Mouse (Mus musculus) CH12.LX (cell line): ENCODE results near the gene Creb1. TPM values are rescaled to one million over a fixed set of nuclear protein-coding genes. Genes with fewer than 3 reads are reported as not detected.

Source experiments
- DNase-seq: peaks from one replicate; pipeline ENCODE4 v3.0.0-alpha.2; 2013; ENCODE audit errors: extremely low read depth
- H3K27ac ChIP-seq: 2 replicates; pipeline ENCODE4 v1.5.1; 2012; ENCODE audit warnings: low read depth, mild to moderate bottlenecking, control low read depth, moderate library complexity; ENCODE audit not compliant: insufficient read depth
- H3K27me3 ChIP-seq: replicated peaks from 2 replicates; pipeline ENCODE3; 2012; ENCODE audit warnings: inconsistent platforms
- H3K36me3 ChIP-seq, 2 experiments: replicated peaks in 1 of 2; 2 replicates each; pipeline versions ENCODE3 to v1.6.1; 2012; ENCODE audit warnings: inconsistent platforms in 1 of 2, low read length in 1 of 2, mild to moderate bottlenecking in 1 of 2, mixed read lengths in 1 of 2, moderate library complexity in 1 of 2; ENCODE audit not compliant: control insufficient read depth in 1 of 2, insufficient read depth in 1 of 2
- H3K4me1 ChIP-seq, 2 experiments: 2 replicates each; pipeline ENCODE4 v1.6.1; 2012; ENCODE audit warnings: inconsistent platforms in 1 of 2, moderate library complexity in 1 of 2; ENCODE audit not compliant: insufficient read depth in 2 of 2, control insufficient read depth in 1 of 2
- H3K4me2 ChIP-seq: 2 replicates; pipeline ENCODE4 v1.6.1; 2012; ENCODE audit warnings: low read depth, mild to moderate bottlenecking, control low read depth; ENCODE audit not compliant: poor library complexity, insufficient read depth, severe bottlenecking
- H3K4me3 ChIP-seq, 3 experiments: fragments of 150-350 bp in 1 of 3; sonication (generic) in 1 of 3; replicated peaks in 1 of 3; 2 replicates each; pipeline versions ENCODE3 to v1.5.1; 2011 to 2012; ENCODE audit warnings: low read depth in 2 of 3, low read length in 2 of 3, mild to moderate bottlenecking in 2 of 3, moderate library complexity in 2 of 3, control low read depth in 1 of 3, improper control_type of control experiment in 1 of 3, inconsistent platforms in 1 of 3, mixed read lengths in 1 of 3; ENCODE audit not compliant: poor library complexity in 1 of 3
- H3K79me2 ChIP-seq: replicated peaks from 2 replicates; pipeline ENCODE4 v1.6.1; 2012; ENCODE audit warnings: mild to moderate bottlenecking, moderate library complexity; ENCODE audit not compliant: control insufficient read depth, poor library complexity, insufficient read depth, severe bottlenecking; ENCODE audit errors: extremely low read depth
- H3K9ac ChIP-seq: 2 replicates; pipeline ENCODE4 v1.6.1; 2012; ENCODE audit warnings: low read depth, mild to moderate bottlenecking, control low read depth, moderate library complexity; ENCODE audit not compliant: insufficient read depth
- H3K9me3 ChIP-seq: replicated peaks from 2 replicates; pipeline ENCODE3; 2012; ENCODE audit warnings: low read length, inconsistent platforms, mixed read lengths
- BHLHE40 ChIP-seq: IDR thresholded peaks from 2 replicates; pipeline ENCODE4 v1.6.1; 2011; ENCODE audit warnings: mild to moderate bottlenecking, low read depth, low read length, improper control_type of control experiment
- CHD2 ChIP-seq: IDR thresholded peaks from 2 replicates; pipeline ENCODE4 v1.6.1; 2011; ENCODE audit warnings: low read length, improper control_type of control experiment
- E2F4 ChIP-seq: IDR thresholded peaks from 2 replicates; pipeline ENCODE4 v1.6.1; 2011; ENCODE audit warnings: low read depth, low read length, improper control_type of control experiment; ENCODE audit not compliant: insufficient replicate concordance
- ELF1 ChIP-seq: IDR thresholded peaks from 2 replicates; pipeline ENCODE4 v1.6.1; 2014; ENCODE audit warnings: low read depth, mild to moderate bottlenecking, inconsistent platforms, low read length, improper control_type of control experiment
- EP300 ChIP-seq: IDR thresholded peaks from 2 replicates; pipeline ENCODE4 v1.6.1; 2011; ENCODE audit warnings: low read length, improper control_type of control experiment
- GABPA ChIP-seq: IDR thresholded peaks from 2 replicates; pipeline ENCODE4 v1.6.1; 2012; ENCODE audit warnings: low read depth, low read length, improper control_type of control experiment, inconsistent platforms; ENCODE audit not compliant: insufficient replicate concordance
- HCFC1 ChIP-seq: IDR thresholded peaks from 2 replicates; pipeline ENCODE4 v1.6.1; 2012; ENCODE audit warnings: low read depth, mild to moderate bottlenecking, inconsistent platforms, low read length, improper control_type of control experiment
- IRF4 ChIP-seq: IDR thresholded peaks from 2 replicates; pipeline ENCODE4 v1.6.1; 2014; ENCODE audit warnings: low read depth, mild to moderate bottlenecking, inconsistent platforms, low read length, improper control_type of control experiment
- JUND ChIP-seq: conservative IDR thresholded peaks from 2 replicates; pipeline ENCODE4 v1.6.1; 2011; ENCODE audit warnings: low read depth, low read length, improper control_type of control experiment
- MAFK ChIP-seq: IDR thresholded peaks from 2 replicates; pipeline ENCODE4 v1.6.1; 2011; ENCODE audit warnings: low read length, improper control_type of control experiment; ENCODE audit not compliant: insufficient replicate concordance
- MAX ChIP-seq: IDR thresholded peaks from 2 replicates; pipeline ENCODE4 v1.6.1; 2011; ENCODE audit warnings: low read length, improper control_type of control experiment
- MEF2A ChIP-seq: IDR thresholded peaks from 2 replicates; pipeline ENCODE4 v1.6.1; 2014; ENCODE audit warnings: low read depth, mild to moderate bottlenecking, inconsistent platforms, low read length, improper control_type of control experiment, borderline replicate concordance
- MXI1 ChIP-seq: IDR thresholded peaks from 2 replicates; pipeline ENCODE4 v1.6.1; 2011; ENCODE audit warnings: mild to moderate bottlenecking, low read depth, low read length, improper control_type of control experiment
- NELFE ChIP-seq: IDR thresholded peaks from 2 replicates; pipeline ENCODE4 v1.6.1; 2011; ENCODE audit warnings: low read depth, low read length, improper control_type of control experiment
- NRF1 ChIP-seq: IDR thresholded peaks from 2 replicates; pipeline ENCODE4 v1.6.1; 2014; ENCODE audit warnings: low read depth, mild to moderate bottlenecking, inconsistent platforms, low read length, improper control_type of control experiment, moderate library complexity
- PAX5 ChIP-seq: IDR thresholded peaks from 2 replicates; pipeline ENCODE4 v1.6.1; 2012; ENCODE audit warnings: low read length, inconsistent platforms, mixed read lengths
- POLR2AphosphoS2 ChIP-seq: IDR thresholded peaks from 2 replicates; pipeline ENCODE4 v1.6.1; 2011; ENCODE audit warnings: low read depth, low read length, improper control_type of control experiment
- SIN3A ChIP-seq: IDR thresholded peaks from 2 replicates; pipeline ENCODE4 v1.6.1; 2012; ENCODE audit warnings: low read length, improper control_type of control experiment, inconsistent platforms
- SMC3 ChIP-seq: IDR thresholded peaks from 2 replicates; pipeline ENCODE4 v1.6.1; 2011; ENCODE audit warnings: low read depth, low read length, improper control_type of control experiment
- TBP ChIP-seq: conservative IDR thresholded peaks from 2 replicates; pipeline ENCODE4 v1.6.1; 2011; ENCODE audit warnings: low read depth, low read length, improper control_type of control experiment
- TCF12 ChIP-seq: IDR thresholded peaks from 2 replicates; pipeline ENCODE4 v1.6.1; 2014; ENCODE audit warnings: low read depth, mild to moderate bottlenecking, inconsistent platforms, low read length, improper control_type of control experiment
- UBTF ChIP-seq: IDR thresholded peaks from 2 replicates; pipeline ENCODE4 v1.6.1; 2012; ENCODE audit warnings: low read depth, mild to moderate bottlenecking, inconsistent platforms, low read length, improper control_type of control experiment, moderate library complexity
- USF1 ChIP-seq: IDR thresholded peaks from 2 replicates; pipeline ENCODE4 v1.6.1; 2014; ENCODE audit warnings: low read depth, mild to moderate bottlenecking, inconsistent platforms, low read length, improper control_type of control experiment
- ZC3H11A ChIP-seq: IDR thresholded peaks from 2 replicates; pipeline ENCODE4 v1.6.1; 2012; ENCODE audit warnings: low read depth, mild to moderate bottlenecking, inconsistent platforms, low read length, improper control_type of control experiment
- ZKSCAN1 ChIP-seq: IDR thresholded peaks from 2 replicates; pipeline ENCODE4 v1.6.1; 2012; ENCODE audit warnings: low read depth, inconsistent platforms, low read length, improper control_type of control experiment, borderline replicate concordance
- ZNF384 ChIP-seq: IDR thresholded peaks from 2 replicates; pipeline ENCODE4 v1.6.1; 2012; ENCODE audit warnings: low read depth, low read length, improper control_type of control experiment, inconsistent platforms
- dilution Hi-C: fragments of 300-500 bp; cut with MboI; formaldehyde crosslinking; loops from 2 replicates; pipeline ENCODE4 v1.14.3; 2020; ENCODE audit warnings: low sequenced_read_pairs; ENCODE audit not compliant: extremely low pct_unique_long_range_greater_than_20kb, extremely low pct_ligation_motif_present
- in situ Hi-C: fragments of 300-500 bp; cut with MboI; formaldehyde crosslinking; loops from 3 replicates; pipeline ENCODE4 v1.14.3; 2019; ENCODE audit warnings: low sequenced_read_pairs, low pct_ligation_motif_present, low pct_unique_long_range_greater_than_20kb, mixed read lengths
- polyA plus RNA-seq: library from polyadenylated mRNA; unstranded; fragments of >175 nt; gene quantifications from 2 replicates; pipeline ENCODE4 v1.2.1, GENCODE M21; 2012; ENCODE audit warnings: low read depth; ENCODE audit not compliant: insufficient read length
- total RNA-seq, 2 experiments: library from RNA; depleted of rRNA; stranded (reverse); fragments of 300-350 nt in 1 of 2; fragments of >200 nt in 1 of 2; gene quantifications; 2 replicates each; pipeline ENCODE4 v1.2.3; 2012 to 2014

Creb1 gene
- total and polyA plus RNA-seq, 3 experiments, result 21.0 to 42.8 (median 24.2) TPM

GRCm38 (mm10) chr1:64519345-64519744 is 13.1 kb upstream of the Creb1 start:
- DNase-seq, result no peak
- no peak overlapping the region for H3K4me3 ChIP-seq
- no peak overlapping the region for H3K9ac ChIP-seq
- dilution Hi-C loops, result no loop called here
- H3K4me1 ChIP-seq, result peaks cover 2 to 9% of the 10 kb centered on the region in 2 experiments; a peak in 2 of 4 replicates
- TF ChIP-seq EP300 (no peak), SIN3A (no peak), TBP (no peak), MAFK (no peak), SMC3 (no peak), MXI1 (no peak), PAX5 (no peak), ZC3H11A (no peak), MEF2A (no peak), E2F4 (no peak)
- no peaks in the 10 kb centered on the region for H3K36me3 ChIP-seq
- no peaks in the 10 kb centered on the region for H3K79me2 ChIP-seq
- in situ Hi-C loops, result no loop called here
- H3K4me2 ChIP-seq, result no peak overlapping the region
- no peaks in the 10 kb centered on the region for H3K9me3 ChIP-seq
- no peaks in the 10 kb centered on the region for H3K27me3 ChIP-seq
- no peak overlapping the region for H3K27ac ChIP-seq

GRCm38 (mm10) chr1:64519901-64520300 is 12.5 kb upstream of the Creb1 start:
- Histone ChIP-seq H3K4me2 (no peak overlapping the region), H3K27me3 (no peaks in the 10 kb centered on the region), H3K9me3 (peaks cover 2% of the 10 kb centered on the region), H3K9ac (no peak overlapping the region), H3K27ac (no peak overlapping the region), H3K4me3 (no peak overlapping the region), H3K79me2 (no peaks in the 10 kb centered on the region), H3K36me3 (no peaks in the 10 kb centered on the region), H3K4me1 (peaks cover 2 to 9% of the 10 kb centered on the region in 2 experiments; a peak in 2 of 4 replicates)
- TF ChIP-seq USF1 (no peak), UBTF (no peak), JUND (no peak), HCFC1 (no peak), CHD2 (no peak), TBP (no peak), NELFE (no peak), ELF1 (no peak), MAFK (no peak), ZKSCAN1 (no peak), MAX (no peak), IRF4 (no peak), NRF1 (no peak), GABPA (no peak), POLR2AphosphoS2 (no peak), TCF12 (no peak), BHLHE40 (no peak), EP300 (no peak), ZNF384 (no peak)
- DNase-seq, result no peak
- dilution Hi-C loops, result no loop called here
- in situ Hi-C loops, result no loop called here
